Mouse (Mus musculus) c-Kit-positive CD71-positive TER-119-positive erythroid progenitor cells, embryonic 14.5 days (primary cell): ENCODE data around the gene Parvg.

Source experiments
- DNase-seq: peaks from one replicate; pipeline ENCODE4 v3.0.0-alpha.2; 2013; ENCODE audit warnings: low spot score

Parvg gene

DNA sequence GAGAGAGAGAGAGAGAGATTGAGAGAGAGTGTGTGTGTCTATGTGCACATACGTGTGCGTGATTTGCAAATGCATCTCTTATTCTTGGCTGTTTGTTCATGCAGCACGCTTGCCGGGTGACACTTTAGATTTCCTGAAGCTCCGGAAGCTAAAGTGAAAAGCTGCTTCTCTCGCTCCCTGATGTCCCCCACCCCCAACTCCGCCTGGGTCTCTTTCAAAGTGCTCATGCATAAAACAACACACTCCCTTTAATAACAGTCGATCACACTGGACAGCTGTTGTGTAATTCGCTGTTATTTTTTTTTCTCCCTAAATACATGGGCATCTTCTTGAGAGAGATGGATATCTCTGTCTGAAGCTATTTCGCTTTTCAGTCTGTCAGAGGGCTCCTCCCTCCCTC lies 18.5 kb upstream of the Parvg start:
- DNase-seq: no peak

DNA sequence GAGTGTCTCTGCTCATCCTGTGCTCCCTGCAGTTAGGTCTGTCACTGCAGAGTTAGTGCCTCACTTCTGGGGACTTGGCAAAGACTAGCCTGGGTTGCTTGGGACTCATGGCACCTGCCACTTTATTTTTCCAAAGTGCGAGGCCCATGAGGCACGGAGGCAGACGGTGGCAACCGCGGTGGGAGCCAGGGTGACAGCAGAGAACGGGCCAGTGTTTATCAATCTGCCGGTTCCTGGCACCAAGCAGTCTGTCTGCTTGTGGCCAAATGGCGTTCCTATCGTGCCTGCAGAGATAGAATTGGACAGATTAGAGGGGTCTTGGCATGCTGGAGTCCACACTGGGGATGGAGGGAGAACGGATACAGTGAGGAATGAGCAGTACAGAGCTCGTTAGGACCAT lies 13.6 kb upstream of the Parvg start:
- DNase-seq: no peak

DNA sequence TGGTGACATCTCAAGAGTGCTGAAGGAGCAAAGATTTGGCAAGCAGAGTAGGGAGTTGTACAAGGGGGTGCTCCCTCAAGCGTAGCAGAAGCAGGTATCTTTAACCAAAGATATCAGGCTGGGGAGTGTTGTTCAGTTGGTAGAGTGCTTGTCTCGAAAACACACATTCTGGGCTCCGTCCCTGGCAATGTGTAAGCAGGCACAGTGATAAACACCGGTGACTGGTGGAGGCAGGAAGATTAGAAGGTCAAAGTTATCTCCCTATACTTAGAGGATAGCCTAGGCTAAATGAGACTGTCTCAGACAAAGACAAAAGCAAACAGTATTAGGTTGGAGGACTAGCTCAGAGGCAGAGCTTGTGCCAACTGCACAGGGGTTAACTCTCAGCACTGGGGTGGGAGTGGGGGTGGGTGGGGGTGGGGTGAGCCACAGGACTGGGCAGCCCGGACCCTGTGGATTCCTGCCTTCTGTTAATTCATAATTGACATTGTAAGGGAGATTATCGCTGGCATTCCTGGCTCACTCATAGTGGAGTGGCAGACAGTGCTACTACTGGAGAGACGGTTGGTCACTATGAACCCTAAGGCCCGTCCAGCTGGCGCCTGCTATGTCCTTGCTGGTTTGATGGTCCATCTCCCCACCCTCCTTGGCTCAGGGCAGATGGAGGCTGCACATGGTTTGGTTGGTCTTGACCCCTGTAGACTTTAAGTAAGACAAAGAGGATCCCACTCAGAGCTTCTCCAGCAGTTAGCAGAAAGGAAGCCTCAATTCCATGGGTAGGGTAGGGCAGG lies 12.3 kb upstream of the Parvg start:
- DNase-seq: peak; percentile 42

DNA sequence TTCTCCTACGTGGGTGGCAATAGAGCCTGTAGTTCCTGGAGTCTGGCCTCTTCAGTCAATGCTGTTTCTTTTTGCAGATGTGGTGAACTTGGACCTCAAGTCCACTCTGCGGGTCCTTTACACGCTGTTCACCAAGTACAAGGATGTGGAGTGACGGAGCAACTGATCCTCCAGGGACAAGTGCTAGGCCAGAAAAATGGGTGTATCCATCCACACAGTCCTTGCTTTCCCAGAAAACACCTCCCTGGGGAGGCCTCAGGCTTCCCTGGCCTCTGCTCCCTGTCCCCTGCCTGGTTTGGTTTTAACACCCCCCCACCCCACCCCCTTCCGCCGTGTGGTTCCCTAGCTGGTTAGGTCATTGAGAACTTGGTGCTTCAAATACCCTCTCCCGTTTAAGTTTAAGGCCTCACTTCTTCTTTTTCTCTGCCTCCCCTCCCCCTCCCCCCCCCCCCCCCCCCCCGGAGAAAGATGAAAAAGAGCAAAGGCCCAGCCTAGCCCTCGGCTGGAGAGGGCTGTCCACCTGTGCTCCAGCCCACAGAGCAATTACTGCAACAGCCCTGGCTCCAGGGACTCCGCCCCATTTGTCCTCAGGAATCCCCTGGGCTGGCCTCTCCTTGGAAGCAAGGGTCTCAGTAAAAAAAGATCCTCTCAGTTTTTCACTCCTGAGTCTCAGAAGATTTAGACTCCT lies 10.8 kb upstream of the Parvg start:
- no peak for DNase-seq

DNA sequence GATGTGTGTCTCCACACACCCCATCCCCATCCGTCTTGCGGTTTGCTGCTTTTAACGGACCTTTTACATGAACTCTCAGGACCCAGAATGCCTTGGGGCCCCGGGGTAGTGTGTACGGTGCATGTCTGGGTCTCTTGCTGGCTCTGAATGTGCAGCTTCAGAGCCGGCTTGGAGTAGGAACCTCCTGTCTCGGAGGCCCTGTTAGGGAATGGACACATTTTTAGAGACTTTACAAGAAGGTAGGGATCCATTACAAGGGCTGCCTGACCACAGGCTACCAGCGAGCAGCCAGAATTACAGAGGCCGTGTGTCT lies 10.3 kb upstream of the Parvg start:
- DNase-seq: peak; percentile 10

DNA sequence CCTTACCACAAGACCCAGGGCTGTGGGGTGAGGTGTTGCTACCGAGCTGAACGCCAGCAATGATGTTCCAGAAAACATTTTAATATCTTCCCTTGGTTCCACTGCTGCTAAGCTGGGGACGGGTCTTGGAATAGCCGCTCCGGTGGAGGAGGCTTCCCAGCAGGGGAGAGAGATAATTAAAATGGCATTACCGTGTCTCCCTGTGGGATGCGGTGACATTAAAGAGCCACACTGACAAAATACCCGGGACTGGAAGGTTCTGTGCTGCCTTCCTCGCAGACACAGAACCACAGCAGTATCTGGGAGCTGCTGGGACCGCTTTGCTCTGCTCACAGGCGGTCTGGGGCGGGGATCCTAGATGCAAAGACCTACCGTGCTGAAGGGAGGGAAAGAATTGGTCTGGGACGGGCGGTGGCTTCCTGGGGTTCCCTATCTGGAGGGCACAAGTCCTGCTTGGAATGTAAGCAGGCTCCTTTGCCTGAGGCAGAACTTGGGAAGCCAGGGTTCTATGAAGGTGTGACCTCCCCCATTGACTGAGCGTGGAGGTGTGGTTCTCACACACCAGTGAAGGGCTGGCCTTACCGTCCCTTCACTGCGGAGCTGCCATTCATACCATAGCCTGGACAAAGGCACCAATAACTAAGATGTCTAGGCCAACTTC lies 9.3 kb upstream of the Parvg start:
- DNase-seq: no peak

DNA sequence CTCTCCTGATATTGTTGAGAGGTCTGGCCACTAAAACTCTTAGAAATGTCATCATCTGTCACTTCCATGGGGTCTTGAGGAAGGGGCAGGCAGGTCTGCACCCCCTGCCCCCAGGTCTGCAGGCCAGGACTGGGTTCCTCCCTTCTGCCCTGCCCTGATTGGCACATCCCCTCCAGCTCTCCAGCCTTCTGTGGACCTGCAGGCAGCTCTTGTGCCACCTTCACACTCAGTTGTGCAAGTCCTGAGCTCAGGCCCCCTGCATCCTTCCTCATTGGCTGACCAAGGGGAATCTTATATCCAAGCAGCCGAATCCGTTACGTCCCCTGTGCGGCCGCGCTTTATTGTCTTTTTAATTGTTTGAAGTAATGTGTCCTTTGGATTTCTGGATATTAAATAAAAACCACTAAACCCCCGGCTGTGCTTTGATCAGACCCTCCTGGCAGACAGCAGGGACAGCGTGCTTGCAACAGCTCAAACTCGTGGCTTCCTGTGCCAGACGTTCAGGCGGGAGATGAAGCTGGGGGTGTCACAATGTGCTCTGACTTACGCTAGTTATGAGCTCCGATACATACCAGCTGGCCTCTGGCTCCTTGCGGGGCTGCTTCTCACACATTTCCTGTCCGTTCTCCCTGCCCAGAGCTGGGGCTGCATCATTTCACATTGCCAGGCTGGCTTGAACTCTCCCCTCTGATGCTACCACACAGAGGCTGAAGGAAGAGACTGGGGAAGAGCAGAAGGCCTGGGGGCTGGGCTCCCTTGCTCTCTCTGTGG lies 8.4 kb upstream of the Parvg start:
- no peak for DNase-seq

DNA sequence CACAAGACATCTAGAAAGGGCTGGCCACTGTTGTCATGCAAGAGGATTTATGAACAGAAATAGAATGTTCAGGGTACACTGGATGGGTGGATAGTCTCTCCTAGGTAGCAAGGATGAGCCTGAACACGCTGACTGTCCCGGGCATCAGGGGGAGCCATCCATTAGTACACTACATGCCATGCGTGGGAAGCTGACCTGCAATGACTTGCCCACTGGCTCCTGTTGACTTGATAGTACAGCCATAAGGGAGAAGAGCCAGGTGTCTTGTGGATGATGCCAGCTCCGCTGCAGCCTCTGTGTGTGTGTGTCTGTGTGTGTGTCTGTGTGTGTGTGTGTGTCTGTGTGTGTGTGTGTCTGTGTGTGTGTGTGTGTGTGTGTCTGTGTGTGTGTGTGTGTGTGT lies 4.4 kb upstream of the Parvg start:
- no peak for DNase-seq

DNA sequence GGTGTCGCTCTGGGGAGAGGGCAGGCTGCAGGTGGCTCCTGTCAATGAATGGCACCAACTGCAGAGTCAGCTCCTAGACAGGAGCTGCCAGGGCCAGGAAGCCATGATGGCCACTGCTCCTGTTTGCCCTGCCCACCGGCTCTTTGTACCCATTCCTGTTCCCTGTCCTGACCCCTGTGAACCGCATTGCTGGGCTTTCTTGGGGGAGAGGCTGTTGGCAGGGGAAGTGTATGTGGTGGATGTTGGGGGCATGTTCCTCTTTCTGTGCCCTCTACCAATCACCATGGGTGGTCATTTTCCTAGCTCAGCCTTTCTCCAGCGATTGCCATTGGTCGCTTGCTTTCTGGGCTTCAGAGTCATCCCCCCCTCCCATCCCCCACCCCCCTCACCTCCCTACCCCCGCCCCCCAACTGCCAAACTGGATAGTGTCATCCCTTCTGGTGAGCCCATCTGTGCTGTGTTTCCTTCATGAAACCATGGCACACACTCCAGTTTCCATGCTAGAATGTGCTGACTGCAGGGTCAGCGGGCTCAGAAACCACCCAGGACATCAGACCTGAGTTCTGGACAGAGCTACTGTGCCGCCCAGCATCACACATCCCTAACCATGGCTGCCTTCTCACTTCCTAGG lies 2.2 kb upstream of the Parvg start:
- no peak for DNase-seq

DNA sequence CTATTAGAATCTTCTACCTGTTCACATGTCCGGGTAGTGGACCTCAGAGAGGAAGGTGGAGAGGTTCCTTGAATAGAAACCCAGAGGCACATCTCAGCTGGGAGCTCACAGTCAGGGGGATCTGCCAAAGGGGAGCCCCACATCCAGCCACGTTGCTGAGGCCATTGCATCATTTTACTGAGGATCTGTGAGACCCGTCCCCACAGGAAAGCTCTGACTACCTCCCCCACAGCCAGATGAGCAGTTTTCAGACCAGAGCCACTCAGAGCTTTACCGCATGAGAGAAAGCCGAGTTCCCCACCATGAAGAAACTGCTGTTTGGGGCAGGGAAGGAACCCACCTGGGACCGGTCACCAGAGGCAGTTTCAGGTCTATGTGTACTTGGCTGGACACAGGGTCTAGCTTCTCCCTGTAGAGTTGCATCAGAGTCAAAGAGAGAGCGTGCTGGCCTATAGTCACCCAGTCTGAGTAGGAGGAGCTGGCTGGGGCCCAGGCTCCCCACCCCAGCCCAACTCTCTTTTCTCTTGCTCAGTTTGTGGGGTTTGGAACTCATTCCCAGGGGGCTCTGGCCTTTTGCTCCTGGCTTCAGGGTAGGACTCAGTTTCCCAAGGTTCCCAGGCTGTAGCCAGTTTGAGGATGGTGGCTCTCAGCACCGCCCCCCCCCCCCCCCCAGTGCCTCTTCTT lies 1.2 kb downstream of the Parvg start:
- no peak for DNase-seq

DNA sequence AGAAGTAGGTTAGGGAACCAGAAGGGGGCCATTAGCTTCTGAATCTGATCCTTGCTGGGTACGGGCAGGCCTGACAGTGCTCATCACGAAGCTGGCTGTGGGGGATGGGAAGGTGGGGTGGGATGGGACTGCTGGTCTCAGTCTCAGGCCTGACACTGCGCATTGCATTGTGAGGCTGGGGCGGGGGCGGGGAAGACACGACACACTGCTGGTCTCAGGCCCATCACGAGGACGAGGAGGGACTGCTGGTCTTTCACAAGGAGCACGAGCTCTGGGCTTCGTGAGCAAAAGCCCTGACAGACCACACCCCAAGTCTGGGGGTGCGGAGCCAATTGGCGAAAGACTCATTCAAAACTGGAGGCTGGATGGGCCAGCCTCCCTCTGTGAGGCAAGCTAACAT lies 1.9 kb downstream of the Parvg start:
- DNase-seq: no peak

DNA sequence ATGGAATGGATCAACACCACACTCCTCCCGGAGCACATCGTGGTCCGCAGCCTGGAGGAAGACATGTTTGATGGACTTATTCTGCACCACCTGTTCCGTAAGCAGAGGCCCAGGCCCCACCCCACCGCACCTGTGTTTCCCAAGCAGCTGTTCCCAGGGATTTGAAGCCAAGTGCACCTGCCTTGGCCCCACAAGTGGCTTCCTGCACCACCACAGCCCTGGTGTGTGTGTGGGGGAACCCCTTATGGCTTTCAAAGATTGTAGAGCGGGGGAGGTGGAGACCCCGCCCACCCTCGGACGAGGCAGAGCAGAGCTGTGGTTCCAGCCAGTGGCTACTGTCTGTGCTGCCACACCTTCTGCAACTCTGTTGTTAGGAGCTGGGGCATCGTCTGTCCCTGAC lies 5.0 kb downstream of the Parvg start:
- no peak for DNase-seq

DNA sequence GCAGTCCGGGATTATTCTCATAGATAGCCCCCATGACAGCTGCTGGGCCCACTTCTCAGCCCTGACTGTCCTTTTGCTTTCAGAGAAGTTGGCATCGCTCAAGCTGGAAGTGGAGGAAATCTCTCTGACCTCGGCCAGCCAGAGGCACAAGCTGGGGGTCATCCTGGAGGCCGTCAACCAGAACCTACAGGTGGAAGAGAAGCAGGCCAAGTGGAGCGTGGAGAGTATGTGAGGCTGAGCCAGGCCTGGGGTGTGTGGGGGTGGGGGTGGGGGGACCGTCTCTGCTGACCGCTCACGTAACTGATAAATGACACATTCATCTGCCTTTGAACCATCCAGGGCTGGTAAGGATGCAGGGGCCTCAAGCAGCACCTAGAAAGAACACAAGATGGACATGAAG lies 6.1 kb downstream of the Parvg start:
- no peak for DNase-seq

DNA sequence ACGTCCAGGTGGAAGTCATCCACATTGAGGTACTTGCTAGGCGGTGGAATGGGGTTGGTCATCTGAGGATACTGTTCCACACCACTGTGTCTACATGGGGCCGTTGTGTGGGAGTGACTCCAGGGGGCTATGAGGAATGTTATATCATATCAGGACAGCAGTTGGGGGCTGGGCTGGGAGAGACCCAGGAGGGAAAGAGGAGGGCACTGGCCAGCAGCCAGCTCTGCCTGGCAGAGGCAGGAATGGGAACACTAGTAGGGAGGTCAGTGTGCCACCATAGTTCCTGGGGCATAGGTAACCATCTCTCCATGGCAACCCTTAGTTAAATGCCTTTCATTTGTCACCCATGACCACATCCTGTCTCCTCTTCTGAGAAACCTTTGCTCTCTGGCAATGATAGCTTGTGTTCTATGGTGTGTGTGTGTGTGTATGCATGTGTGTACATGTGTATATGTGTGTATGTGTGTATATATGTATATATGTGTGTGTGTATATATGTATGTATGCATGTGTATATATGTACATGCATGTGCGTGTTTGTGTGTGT lies 7.3 kb downstream of the Parvg start:
- no peak for DNase-seq

DNA sequence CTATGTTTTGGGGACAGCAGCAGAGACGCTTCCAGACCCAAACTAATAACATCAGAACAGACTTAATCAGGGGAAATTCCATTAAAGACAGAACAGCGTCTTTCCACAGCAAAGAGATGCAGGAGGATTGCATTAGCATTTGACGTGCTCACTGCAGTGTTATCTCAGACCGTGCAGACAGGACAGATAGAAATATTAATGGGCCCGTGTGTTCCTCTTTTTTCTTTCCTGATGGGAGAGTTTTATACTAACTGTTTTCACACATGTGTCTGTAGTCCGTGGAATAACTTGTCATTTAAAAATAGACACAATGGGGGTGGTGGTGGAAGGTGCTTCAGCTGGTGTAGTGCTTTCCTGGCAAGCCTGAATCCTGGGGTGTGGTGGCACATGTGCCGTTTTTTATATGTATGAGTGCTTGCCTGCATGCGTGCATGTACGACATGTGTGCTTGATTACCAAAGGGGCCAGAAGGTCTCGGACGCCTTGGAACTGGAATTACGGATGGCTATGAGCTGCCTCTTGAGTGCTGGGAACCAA lies 12.5 kb downstream of the Parvg start:
- DNase-seq: no peak

DNA sequence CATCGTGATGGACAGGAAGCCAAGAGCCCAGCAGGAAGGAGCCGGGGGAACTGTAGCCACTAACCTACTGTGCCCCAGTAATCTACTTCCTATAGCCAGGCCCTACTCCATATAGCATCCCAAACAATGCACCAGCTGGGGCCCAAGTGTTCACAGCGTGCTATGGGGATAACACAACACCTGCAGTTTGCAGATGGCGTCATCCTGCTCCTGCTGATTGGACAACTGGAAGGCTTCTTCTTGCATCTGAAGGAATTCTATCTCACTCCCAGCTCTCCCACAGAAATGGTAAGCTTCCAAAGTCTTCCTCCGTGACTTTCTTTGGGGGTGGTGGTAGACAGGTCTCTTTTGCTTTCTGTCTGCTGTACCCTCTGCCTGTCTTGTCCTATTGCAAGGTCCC lies 13.8 kb downstream of the Parvg start:
- no peak for DNase-seq

DNA sequence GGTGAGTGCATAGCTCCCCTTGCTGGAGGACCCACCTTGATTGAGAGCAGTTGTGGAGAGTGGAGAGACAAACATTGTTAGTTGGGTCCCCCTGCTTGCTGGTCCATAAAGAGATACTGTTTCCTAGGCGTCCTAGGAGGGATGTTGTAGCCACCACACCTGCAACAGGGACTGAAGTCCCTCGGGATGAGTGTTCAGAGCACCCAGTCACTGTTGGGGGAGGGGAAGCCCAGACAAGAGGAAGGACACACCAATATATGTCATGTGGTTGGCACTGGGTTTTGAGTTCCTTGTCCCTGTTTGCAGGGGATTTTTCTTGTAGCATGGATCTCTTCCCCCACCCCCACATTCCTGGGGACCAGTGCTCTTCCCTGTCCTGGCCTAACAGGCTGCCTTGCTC lies 17.1 kb downstream of the Parvg start:
- DNase-seq: no peak

DNA sequence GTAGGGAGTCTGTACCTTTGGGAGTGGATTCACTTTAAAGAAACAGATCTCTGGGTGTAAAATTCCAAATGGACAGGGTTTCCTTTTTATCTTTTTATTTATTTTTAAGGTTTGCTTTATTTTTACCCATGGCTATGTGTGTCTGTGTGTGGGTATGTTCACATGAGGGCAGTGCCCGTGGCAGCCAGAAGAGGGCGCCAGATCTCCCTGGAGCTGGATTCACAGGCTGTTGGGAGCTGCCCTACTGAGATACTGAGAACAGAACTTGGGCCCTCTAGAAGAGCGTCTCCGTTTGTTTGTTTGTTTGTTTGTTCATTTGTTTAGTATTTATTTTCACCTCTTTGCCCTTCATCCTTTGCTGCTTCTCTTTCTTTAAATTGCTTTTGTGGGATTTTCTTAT lies 24.9 kb downstream of the Parvg start:
- no peak for DNase-seq

DNA sequence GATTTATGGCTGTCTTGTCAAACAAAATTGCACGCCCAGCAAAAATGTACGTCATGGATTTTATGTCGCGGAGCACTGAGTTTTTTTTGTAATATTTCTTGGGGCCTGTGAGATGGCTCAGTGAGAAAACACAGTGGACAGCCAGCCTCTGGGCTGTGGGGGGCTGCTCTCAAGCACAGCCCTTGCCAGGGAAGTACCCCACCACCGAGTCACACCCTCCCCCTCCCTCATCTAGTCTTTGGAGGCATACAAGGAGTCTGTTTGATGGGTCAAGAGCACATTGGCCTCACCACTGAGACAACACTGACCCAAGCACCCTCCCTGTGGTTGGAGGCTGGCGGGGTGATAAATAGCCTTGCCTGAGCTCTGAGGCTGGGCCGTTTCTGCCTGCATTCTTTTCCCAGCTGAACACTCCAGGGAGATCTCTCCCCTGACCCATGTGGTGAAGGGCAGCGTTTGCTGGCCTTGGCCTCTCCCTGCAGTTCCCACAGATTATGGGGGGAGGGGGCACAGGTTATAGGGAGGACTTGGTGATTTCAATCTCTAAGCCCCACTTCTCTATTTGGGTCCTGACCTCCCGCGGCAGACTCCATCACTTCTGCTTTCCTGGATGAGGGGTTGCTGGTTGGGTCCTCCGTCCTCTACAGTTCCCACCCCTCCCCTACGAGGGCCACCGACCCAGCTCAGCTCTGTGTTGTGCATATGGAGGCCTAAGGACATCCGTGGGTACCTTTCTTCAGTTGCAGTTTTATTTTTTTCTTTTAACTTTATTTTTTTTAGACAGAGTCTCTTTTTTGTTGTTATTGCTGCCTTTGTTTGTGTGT lies 26.3 kb downstream of the Parvg start:
- DNase-seq: no peak

DNA sequence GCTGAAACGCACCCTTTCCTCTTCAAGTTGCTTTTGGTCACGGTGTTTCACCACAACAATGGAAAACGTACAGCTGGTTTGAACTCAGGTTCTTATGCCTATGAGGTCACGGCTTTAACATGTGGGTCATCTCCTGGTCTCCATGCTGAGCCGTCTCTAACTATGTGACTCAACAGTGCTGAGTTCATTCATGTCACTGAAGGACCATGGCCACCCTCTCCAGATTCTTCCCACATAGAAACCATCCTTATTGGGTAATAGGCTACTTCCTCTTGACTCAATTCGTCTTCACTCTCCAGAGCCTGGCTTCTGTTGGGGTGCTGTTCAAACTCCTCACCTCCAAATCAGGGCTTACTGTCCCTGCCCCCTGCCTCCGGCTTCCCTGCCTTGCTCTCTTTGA lies 27.5 kb downstream of the Parvg start:
- DNase-seq: no peak
